Mouse (Mus musculus): ENCODE data around the gene Smad3. TPM values are rescaled to one million over a fixed set of nuclear protein-coding genes. Genes with fewer than 3 reads are reported as not detected.

Gene Smad3
- total and polyA plus RNA-seq, 3 experiments = 0.81 to 1.5 (median 1.2) TPM

GRCm38 (mm10) chr9:63721573-63722275 lies 36.1 kb downstream of the Smad3 start:
- no peak overlapping the region for H3K4me2 ChIP-seq (ENCODE audit: insufficient read depth, low read depth, poor library complexity, severe bottlenecking)
- no peak overlapping the region for H3K4me3 ChIP-seq (replicated peaks in 1 of 3; ENCODE audit: low read depth in 2 of 3, low read length in 2 of 3, poor library complexity in 1 of 3)
- no peak overlapping the region for H3K9ac ChIP-seq (ENCODE audit: insufficient read depth, low read depth)
- peaks cover 16 to 71% of the 10 kb centered on the region in 2 experiments for H3K4me1 ChIP-seq (ENCODE audit: control insufficient read depth in 1 of 2, insufficient read depth in 2 of 2)
- H3K36me3 ChIP-seq (replicated peaks in 1 of 2; ENCODE audit: control insufficient read depth in 1 of 2, insufficient read depth in 1 of 2, low read length in 1 of 2) = no peaks in the 10 kb centered on the region
- no peak overlapping the region for H3K27ac ChIP-seq (ENCODE audit: insufficient read depth, low read depth)
- in situ Hi-C loops (cut with MboI; ENCODE audit: low pct_ligation_motif_present, low pct_unique_long_range_greater_than_20kb, low sequenced_read_pairs) (loop anchor here (10.0 kb wide), 1 partner anchor 587 kb away; no protein-coding TSS in a partner anchor), dilution Hi-C loops (cut with MboI; ENCODE audit: extremely low pct_ligation_motif_present, extremely low pct_unique_long_range_greater_than_20kb, low sequenced_read_pairs) (no loop called here)
- no peaks in the 10 kb centered on the region for H3K79me2 ChIP-seq (replicated peaks; ENCODE audit: control insufficient read depth, extremely low read depth, insufficient read depth, poor library complexity, severe bottlenecking)
- TF ChIP-seq USF2 (conservative IDR thresholded peaks at IDR 0.05; ENCODE audit: low read depth, low read length) (no peak), CHD2 (IDR thresholded peaks at IDR 0.05; ENCODE audit: low read length) (no peak), ZKSCAN1 (IDR thresholded peaks at IDR 0.05; ENCODE audit: borderline replicate concordance, low read depth, low read length) (no peak), SMC3 (IDR thresholded peaks at IDR 0.05; ENCODE audit: low read depth, low read length) (no peak), MYC (IDR thresholded peaks at IDR 0.05; ENCODE audit: low read depth, low read length) (no peak), MXI1 (IDR thresholded peaks at IDR 0.05; ENCODE audit: low read depth, low read length) (no peak), EP300 (IDR thresholded peaks at IDR 0.05; ENCODE audit: low read length) (peak; percentile 55; the same call in 1 of the 2 replicates), BHLHE40 (IDR thresholded peaks at IDR 0.05; ENCODE audit: low read depth, low read length) (peak; percentile 42; the same call in 1 of the 2 replicates), ETS1 (conservative IDR thresholded peaks at IDR 0.05; ENCODE audit: low read depth, low read length) (peak; percentile 80), ZNF384 (IDR thresholded peaks at IDR 0.05; ENCODE audit: low read depth, low read length) (no peak), MAX (IDR thresholded peaks at IDR 0.05; ENCODE audit: low read length) (no peak), TCF12 (IDR thresholded peaks at IDR 0.05; ENCODE audit: low read depth, low read length) (peak; percentile 49; the same call in 1 of the 2 replicates)
- H3K27me3 ChIP-seq (replicated peaks) = peaks cover 3% of the 10 kb centered on the region
- DNase-seq (ENCODE audit: extremely low read depth) = peak; percentile 72
- no peaks in the 10 kb centered on the region for H3K9me3 ChIP-seq (replicated peaks; ENCODE audit: low read length)

- Histone ChIP-seq H3K36me3 (replicated peaks in 1 of 2; ENCODE audit: control insufficient read depth in 1 of 2, insufficient read depth in 1 of 2, low read length in 1 of 2) (no peaks in the 10 kb centered on the region), H3K9me3 (replicated peaks; ENCODE audit: low read length) (no peaks in the 10 kb centered on the region), H3K9ac (ENCODE audit: insufficient read depth, low read depth) (no peak overlapping the region), H3K4me2 (ENCODE audit: insufficient read depth, low read depth, poor library complexity, severe bottlenecking) (no peak overlapping the region), H3K27ac (ENCODE audit: insufficient read depth, low read depth) (no peak overlapping the region), H3K79me2 (replicated peaks; ENCODE audit: control insufficient read depth, extremely low read depth, insufficient read depth, poor library complexity, severe bottlenecking) (no peaks in the 10 kb centered on the region), H3K27me3 (replicated peaks) (peaks cover 3% of the 10 kb centered on the region), H3K4me3 (replicated peaks in 1 of 3; ENCODE audit: low read depth in 2 of 3, low read length in 2 of 3, poor library complexity in 1 of 3) (no peak overlapping the region), H3K4me1 (ENCODE audit: control insufficient read depth in 1 of 2, insufficient read depth in 2 of 2) (peaks cover 13 to 71% of the 10 kb centered on the region in 2 experiments)
- no peak for DNase-seq (ENCODE audit: extremely low read depth)
- TF ChIP-seq GABPA (IDR thresholded peaks at IDR 0.05; ENCODE audit: insufficient replicate concordance, low read depth, low read length) (no peak), MYC (IDR thresholded peaks at IDR 0.05; ENCODE audit: low read depth, low read length) (no peak), ZKSCAN1 (IDR thresholded peaks at IDR 0.05; ENCODE audit: borderline replicate concordance, low read depth, low read length) (no peak), MXI1 (IDR thresholded peaks at IDR 0.05; ENCODE audit: low read depth, low read length) (no peak), ZNF384 (IDR thresholded peaks at IDR 0.05; ENCODE audit: low read depth, low read length) (no peak), MAX (IDR thresholded peaks at IDR 0.05; ENCODE audit: low read length) (no peak), RAD21 (IDR thresholded peaks at IDR 0.05; ENCODE audit: low read depth, low read length) (no peak), PAX5 (IDR thresholded peaks at IDR 0.05; ENCODE audit: low read length) (no peak), USF1 (IDR thresholded peaks at IDR 0.05; ENCODE audit: low read depth, low read length) (no peak), KAT2A (IDR thresholded peaks at IDR 0.05; ENCODE audit: insufficient replicate concordance, low read length) (no peak), ETS1 (conservative IDR thresholded peaks at IDR 0.05; ENCODE audit: low read depth, low read length) (no peak), EP300 (IDR thresholded peaks at IDR 0.05; ENCODE audit: low read length) (no peak), USF2 (conservative IDR thresholded peaks at IDR 0.05; ENCODE audit: low read depth, low read length) (no peak), BHLHE40 (IDR thresholded peaks at IDR 0.05; ENCODE audit: low read depth, low read length) (no peak), JUN (IDR thresholded peaks at IDR 0.05; ENCODE audit: insufficient read depth, low read depth, low read length) (no peak)
- dilution Hi-C loops (cut with MboI; ENCODE audit: extremely low pct_ligation_motif_present, extremely low pct_unique_long_range_greater_than_20kb, low sequenced_read_pairs) (no loop called here), in situ Hi-C loops (cut with MboI; ENCODE audit: low pct_ligation_motif_present, low pct_unique_long_range_greater_than_20kb, low sequenced_read_pairs) (loop anchor here (10.0 kb wide), 1 partner anchor 586 kb away; no protein-coding TSS in a partner anchor)
Measured at GRCm38 (mm10) chr9:63720715-63721114, 37.1 kb downstream of the Smad3 start.

All from CH12.LX (cell line).